ENCODE assay signal across 8 mouse cellular contexts in the genomic region with DNA sequence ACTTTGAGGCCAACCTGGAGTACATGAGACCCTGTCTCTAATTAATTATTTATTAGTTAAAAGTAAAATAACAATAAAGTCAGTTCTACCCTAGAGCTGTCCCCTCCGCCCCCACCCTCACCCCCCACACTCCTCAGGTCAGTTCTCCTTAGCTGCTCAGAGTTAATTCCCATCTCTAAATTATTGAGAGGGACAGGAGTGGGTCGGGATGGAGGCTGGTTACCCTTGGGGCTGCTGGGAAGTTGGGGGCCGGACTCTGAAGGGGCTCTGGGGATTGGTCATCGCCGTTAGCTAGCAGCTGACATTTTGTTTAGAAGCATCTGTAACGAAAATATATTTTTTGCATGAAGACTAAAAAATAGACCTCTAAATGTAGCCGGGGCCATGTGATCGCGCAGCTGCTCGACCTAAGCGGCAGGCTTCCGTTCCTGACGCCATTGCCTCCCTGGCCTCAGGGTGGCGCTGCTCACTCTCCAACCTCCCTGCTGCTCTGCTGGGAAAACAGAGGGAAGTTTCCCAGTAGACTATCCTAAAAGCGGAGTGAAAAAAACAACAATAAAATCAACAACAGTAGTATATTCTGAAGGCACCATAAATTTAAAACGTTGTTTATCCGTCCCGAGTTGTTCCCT. TPM values are rescaled to one million over a fixed set of nuclear protein-coding genes. Genes with fewer than 3 reads are reported as not detected.
DNase-seq lines count a peak whose midpoint lies in the region; ATAC-seq and TF ChIP-seq lines count a peak whose summit lies in the region.

No protein-coding gene starts in this region.

- no peaks in the 10 kb centered on the region for H3K36me3 ChIP-seq in G1E (replicated peaks)
- no peaks in the 10 kb centered on the region for H3K36me3 ChIP-seq in forebrain, embryonic 16.5 days (ENCODE audit: control insufficient read depth, insufficient read depth)
- H3K36me3 ChIP-seq in lung, embryonic 14.5 days (ENCODE audit: insufficient read depth), result no peaks in the 10 kb centered on the region

- peak; percentile 49 for TF ChIP-seq CTCF in G1E (IDR thresholded peaks at IDR 0.05; ENCODE audit: low read depth, low read length)
- TF ChIP-seq CTCF in lung, embryonic 14.5 days (IDR thresholded peaks at IDR 0.05; ENCODE audit: low read depth), result peak; percentile 92
- peak; percentile 98 for TF ChIP-seq CTCF in olfactory bulb, adult 2 months (IDR thresholded peaks at IDR 0.05; ENCODE audit: insufficient read depth, low read depth, low read length)

- peaks cover 44% of the 10 kb centered on the region for H3K27me3 ChIP-seq in G1E (ENCODE audit: insufficient read depth, low read length)
- no peaks in the 10 kb centered on the region for H3K27me3 ChIP-seq in forebrain, embryonic 16.5 days (replicated peaks; ENCODE audit: control insufficient read depth, insufficient read depth, low read length)
- no peaks in the 10 kb centered on the region for H3K27me3 ChIP-seq in lung, embryonic 14.5 days (ENCODE audit: insufficient read depth, low read length)

- no peak overlapping the region for H3K9ac ChIP-seq in forebrain, embryonic 16.5 days (replicated peaks; ENCODE audit: low read depth, low read length)
- H3K9ac ChIP-seq in lung, embryonic 14.5 days, result no peak overlapping the region

- intact Hi-C loops in heart, postnatal 36 days (cut with DNase I), result loop anchor here (1.0 to 10.0 kb wide), 2 partner anchors 103 to 219 kb away; a partner anchor contains a TSS

- DNase-seq in G1E (ENCODE audit: low spot score), result no peak
- peak; percentile 62 to 78 for DNase-seq in cerebellum, adult 18-20 months
- DNase-seq in heart, postnatal 36 days, result peak; percentile 74 to 84
- peak; percentile 60 to 82 for DNase-seq in layer of hippocampus, adult 18-20 months (ENCODE audit: low spot score in 2 of 2)
- DNase-seq in lung, embryonic 14.5 days, result peak; percentile 89
- peak; percentile 80 for DNase-seq in thymus, postnatal 4 days

- H3K27ac ChIP-seq in forebrain, embryonic 16.5 days (ENCODE audit: low read length), result no peak overlapping the region
- no peak overlapping the region for H3K27ac ChIP-seq in lung, embryonic 14.5 days (ENCODE audit: low read depth)
- H3K27ac ChIP-seq in olfactory bulb, adult 2 months (ENCODE audit: insufficient read depth, low read depth, low read length), result no peak overlapping the region

- H3K9me3 ChIP-seq in G1E (replicated peaks), result no peaks in the 10 kb centered on the region
- no peaks in the 10 kb centered on the region for H3K9me3 ChIP-seq in forebrain, embryonic 16.5 days (ENCODE audit: control insufficient read depth, low read length)
- no peaks in the 10 kb centered on the region for H3K9me3 ChIP-seq in lung, embryonic 14.5 days (ENCODE audit: low read depth, low read length)

- no peak overlapping the region for H3K4me3 ChIP-seq in G1E (ENCODE audit: low read depth, low read length)
- peak overlapping the region; percentile 16; the same call in 1 of the 2 replicates for H3K4me3 ChIP-seq in forebrain, embryonic 16.5 days (replicated peaks; ENCODE audit: low read length)
- 0 out of 2 replicates have a peak overlapping the region, but pooled peaks have one; percentile 8 for H3K4me3 ChIP-seq in lung, embryonic 14.5 days (ENCODE audit: low read depth, low read length)
- peak overlapping the region; percentile 27 for H3K4me3 ChIP-seq in olfactory bulb, adult 2 months (ENCODE audit: insufficient read depth, low read depth, low read length)

- peak overlapping the region; percentile 37 for H3K4me2 ChIP-seq in forebrain, embryonic 16.5 days (ENCODE audit: low read length)
- H3K4me2 ChIP-seq in lung, embryonic 14.5 days, result peak overlapping the region; percentile 49

- TF ChIP-seq POLR2A in olfactory bulb, adult 2 months (IDR thresholded peaks at IDR 0.05; ENCODE audit: insufficient read depth, low read depth, low read length), result no peak

- ATAC-seq in G1E (ENCODE audit: extremely low read depth, insufficient number of reproducible peaks, low FRiP score, poor library complexity, severe bottlenecking), result no peak
- peak; percentile 55 for ATAC-seq in forebrain, embryonic 16.5 days
- peak; percentile 67 for ATAC-seq in lung, embryonic 14.5 days (ENCODE audit: insufficient read depth)

- peaks cover 18% of the 10 kb centered on the region for H3K4me1 ChIP-seq in G1E (ENCODE audit: insufficient read depth, low read depth, low read length)
- peaks cover 13% of the 10 kb centered on the region for H3K4me1 ChIP-seq in forebrain, embryonic 16.5 days (replicated peaks; ENCODE audit: control insufficient read depth, insufficient read depth, low read length)
- H3K4me1 ChIP-seq in lung, embryonic 14.5 days (ENCODE audit: insufficient read depth), result 0 out of 2 replicates have a peak, but pooled peaks cover 4% of the 10 kb centered on the region
- H3K4me1 ChIP-seq in olfactory bulb, adult 2 months (ENCODE audit: control insufficient read depth, insufficient read depth, low read length), result no peaks in the 10 kb centered on the region; the same call in 1 of the 2 replicates

- 12% methylated on average over 18 of the region's 18 CpGs for WGBS in forebrain, embryonic 16.5 days
- 13% methylated on average over 18 of the region's 18 CpGs for WGBS in lung, embryonic 14.5 days
- WGBS in olfactory bulb, adult 2 months, result 10% methylated on average over 18 of the region's 18 CpGs

RNA-seq across cellular contexts. Expression of a gene that starts 26.8 kb away (rescaled TPM):
- 68.8 and 69.2 TPM in 2 replicates for total RNA-seq in G1E (2014; fragmentation: Nextera tagmentation)
- total RNA-seq in G1E (2017), result 31.9 and 33.8 TPM in 2 replicates
- 8.3 and 9.1 TPM in 2 replicates for polyA plus RNA-seq in G1E (2012)
- 23.1 and 26.9 TPM in 2 replicates for polyA plus RNA-seq in forebrain, embryonic 16.5 days (2015; fragmentation: Nextera tagmentation; extraction: Ambion mirVana)
- 10 to 100 TPM; 29.7 to 37.5 TPM for total RNA-seq in heart, postnatal 36 days (2021)
- 10 to 100 TPM; 62.0 to 65.6 TPM for total RNA-seq in layer of hippocampus, adult 18-20 months (2021)
- polyA plus RNA-seq in lung, embryonic 14.5 days (2014; fragmentation: Nextera tagmentation; extraction: Ambion mirVana), result 21.5 TPM in 2 replicates
- not detected in 2 replicates for polyA plus RNA-seq in olfactory bulb, adult 2 months (2012; ENCODE audit: insufficient read depth, insufficient read length, low replicate concordance, missing spikeins)
